Mouse (Mus musculus): ENCODE data around the gene Yars2.

GRCm38 (mm10) chr16:16311319-16311718, 8.6 kb downstream of the Yars2 start:
- no peak for TF ChIP-seq EP300 (IDR thresholded peaks at IDR 0.05)
- no peak for TF ChIP-seq CTCF (IDR thresholded peaks at IDR 0.05)
